Mouse (Mus musculus): ENCODE measurements around the gene Dnajb13. TPM values are rescaled to one million over a fixed set of nuclear protein-coding genes. Genes with fewer than 3 reads are reported as not detected.

Gene Dnajb13
- total and polyA plus RNA-seq, 2 experiments from 2014 or later: 3.2 to 4.3 TPM

- Histone ChIP-seq H3K4me1 (ENCODE audit: insufficient read depth, low read length) (no peaks in the 10 kb centered on the region), H3K27me3 (ENCODE audit: insufficient read depth, low read length) (no peaks in the 10 kb centered on the region), H3K4me2 (ENCODE audit: low read depth, low read length, poor library complexity, severe bottlenecking) (no peak overlapping the region), H3K27ac (ENCODE audit: low read depth, low read length) (no peak overlapping the region), H3K9me3 (ENCODE audit: low read length) (no peaks in the 10 kb centered on the region), H3K9ac (replicated peaks; ENCODE audit: low read length, poor library complexity, severe bottlenecking) (no peak overlapping the region), H3K4me3 (ENCODE audit: low read depth, low read length) (no peak overlapping the region), H3K36me3 (ENCODE audit: insufficient read depth, low read length) (no peaks in the 10 kb centered on the region)
- DNase-seq (ENCODE audit: low spot score) (no peak), ATAC-seq (ENCODE audit: low FRiP score) (no peak)
- TF ChIP-seq CTCF (IDR thresholded peaks at IDR 0.05): no peak
- WGBS: 86% methylated on average over 13 of the region's 13 CpGs
Measured at GRCm38 (mm10) chr7:100504740-100505487, 9.8 kb downstream of the Dnajb13 start.

- Histone ChIP-seq H3K4me2 (ENCODE audit: low read depth, low read length, poor library complexity, severe bottlenecking) (no peak overlapping the region), H3K36me3 (ENCODE audit: insufficient read depth, low read length) (no peaks in the 10 kb centered on the region), H3K27ac (ENCODE audit: low read depth, low read length) (no peak overlapping the region), H3K4me3 (ENCODE audit: low read depth, low read length) (no peak overlapping the region), H3K27me3 (ENCODE audit: insufficient read depth, low read length) (no peaks in the 10 kb centered on the region), H3K9me3 (ENCODE audit: low read length) (no peaks in the 10 kb centered on the region), H3K9ac (replicated peaks; ENCODE audit: low read length, poor library complexity, severe bottlenecking) (no peak overlapping the region), H3K4me1 (ENCODE audit: insufficient read depth, low read length) (no peaks in the 10 kb centered on the region)
- WGBS: 94% methylated on average over 5 of the region's 5 CpGs
- ATAC-seq (ENCODE audit: low FRiP score): no peak
- TF ChIP-seq CTCF (IDR thresholded peaks at IDR 0.05): no peak
- no peak for DNase-seq (ENCODE audit: low spot score)
Measured at GRCm38 (mm10) chr7:100503076-100503475, 11.7 kb downstream of the Dnajb13 start.

- Histone ChIP-seq H3K27me3 (ENCODE audit: insufficient read depth, low read length) (no peaks in the 10 kb centered on the region), H3K4me1 (ENCODE audit: insufficient read depth, low read length) (no peaks in the 10 kb centered on the region), H3K9me3 (ENCODE audit: low read length) (no peaks in the 10 kb centered on the region), H3K9ac (replicated peaks; ENCODE audit: low read length, poor library complexity, severe bottlenecking) (no peak overlapping the region), H3K4me3 (ENCODE audit: low read depth, low read length) (no peak overlapping the region), H3K4me2 (ENCODE audit: low read depth, low read length, poor library complexity, severe bottlenecking) (no peak overlapping the region), H3K36me3 (ENCODE audit: insufficient read depth, low read length) (0 out of 2 replicates have a peak, but pooled peaks cover 3% of the 10 kb centered on the region), H3K27ac (ENCODE audit: low read depth, low read length) (no peak overlapping the region)
- ATAC-seq (ENCODE audit: low FRiP score) (no peak), DNase-seq (ENCODE audit: low spot score) (no peak)
- TF ChIP-seq CTCF (IDR thresholded peaks at IDR 0.05): no peak
- 86% methylated on average over 7 of the region's 7 CpGs for WGBS
Measured at GRCm38 (mm10) chr7:100502374-100502922, 12.3 kb downstream of the Dnajb13 start.

DNA sequence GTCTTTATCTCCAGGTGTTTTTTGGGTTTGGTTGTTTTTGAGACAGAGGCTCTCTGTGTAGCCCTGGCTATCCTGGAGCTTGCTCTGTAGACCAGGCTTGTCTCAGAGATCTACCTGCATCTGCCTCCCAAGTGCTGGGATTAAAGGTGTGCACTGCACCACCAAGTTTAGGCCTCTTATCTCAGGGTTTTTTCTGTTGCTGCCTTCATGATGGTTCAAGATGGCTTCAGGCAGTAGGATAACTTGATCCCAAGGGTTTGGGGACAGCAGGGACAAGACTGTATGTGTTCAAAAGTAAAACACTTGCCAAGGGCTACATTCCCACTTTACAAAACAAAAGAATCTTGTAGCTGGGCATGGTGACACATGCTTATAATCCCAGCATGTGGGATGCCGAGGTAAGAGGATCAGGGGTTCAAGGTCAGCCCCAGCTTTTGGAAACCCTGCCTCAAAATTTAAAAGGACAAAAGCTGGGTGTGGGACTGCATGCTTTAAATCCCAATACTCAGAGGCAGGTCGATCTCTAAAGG, 12.9 kb downstream of the Dnajb13 start:
- 57% methylated on average over 2 of the region's 2 CpGs for WGBS
- 0 out of 2 replicates have a peak, but pooled peaks cover 3% of the 10 kb centered on the region for H3K36me3 ChIP-seq (ENCODE audit: insufficient read depth, low read length)
- no peaks in the 10 kb centered on the region for H3K4me1 ChIP-seq (ENCODE audit: insufficient read depth, low read length)
- ATAC-seq (ENCODE audit: low FRiP score) (no peak), DNase-seq (ENCODE audit: low spot score) (no peak)
- no peak for TF ChIP-seq CTCF (IDR thresholded peaks at IDR 0.05)
- H3K4me3 ChIP-seq (ENCODE audit: low read depth, low read length): no peak overlapping the region
- no peak overlapping the region for H3K4me2 ChIP-seq (ENCODE audit: low read depth, low read length, poor library complexity, severe bottlenecking)
- H3K27ac ChIP-seq (ENCODE audit: low read depth, low read length): no peak overlapping the region
- no peak overlapping the region for H3K9ac ChIP-seq (replicated peaks; ENCODE audit: low read length, poor library complexity, severe bottlenecking)
- no peaks in the 10 kb centered on the region for H3K27me3 ChIP-seq (ENCODE audit: insufficient read depth, low read length)
- H3K9me3 ChIP-seq (ENCODE audit: low read length): no peaks in the 10 kb centered on the region

DNA sequence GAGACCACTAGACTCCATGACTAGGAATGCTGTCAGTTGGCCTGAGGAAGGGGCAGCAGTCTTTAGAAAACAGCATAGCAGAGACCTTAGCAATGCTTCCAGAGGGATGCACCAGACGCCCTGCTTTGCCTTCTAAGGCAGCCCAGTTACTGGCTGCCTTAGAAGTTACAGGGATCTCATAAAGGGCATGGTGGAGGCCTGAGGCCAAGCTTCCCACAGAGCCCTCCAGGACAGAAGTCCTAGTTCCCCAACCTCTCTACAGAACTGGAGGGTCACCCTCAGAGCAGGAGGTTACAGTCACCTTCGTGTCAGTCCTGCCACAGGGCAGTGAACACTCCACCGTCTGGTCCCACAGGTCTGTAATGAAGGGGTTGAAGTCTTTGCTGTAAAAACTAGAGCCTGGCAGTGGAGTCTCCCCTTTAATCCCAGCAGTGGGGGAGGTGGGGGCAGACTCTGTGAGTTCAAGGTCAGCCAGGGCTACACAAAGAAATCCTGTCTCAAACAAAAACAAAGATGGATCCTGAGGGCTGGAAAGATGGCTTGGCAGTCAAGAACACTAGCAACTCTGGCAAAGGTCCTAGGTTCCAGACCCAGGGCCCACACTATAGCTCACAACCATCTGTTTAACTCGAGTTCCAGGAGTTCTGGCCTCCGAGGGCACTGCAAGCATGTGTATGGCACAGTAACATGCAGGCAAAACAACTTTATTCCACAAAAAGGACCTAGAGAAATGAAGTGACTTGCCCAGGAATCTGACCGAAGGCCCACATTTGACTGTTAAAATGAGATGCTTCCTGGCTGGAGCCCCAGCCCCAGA, 13.5 kb downstream of the Dnajb13 start:
- ATAC-seq (ENCODE audit: low FRiP score): no peak
- Histone ChIP-seq H3K9ac (replicated peaks; ENCODE audit: low read length, poor library complexity, severe bottlenecking) (no peak overlapping the region), H3K4me2 (ENCODE audit: low read depth, low read length, poor library complexity, severe bottlenecking) (no peak overlapping the region), H3K36me3 (ENCODE audit: insufficient read depth, low read length) (0 out of 2 replicates have a peak, but pooled peaks cover 3% of the 10 kb centered on the region), H3K27me3 (ENCODE audit: insufficient read depth, low read length) (no peaks in the 10 kb centered on the region), H3K9me3 (ENCODE audit: low read length) (no peaks in the 10 kb centered on the region), H3K4me1 (ENCODE audit: insufficient read depth, low read length) (0 out of 2 replicates have a peak, but pooled peaks cover under 1% of the 10 kb centered on the region), H3K27ac (ENCODE audit: low read depth, low read length) (no peak overlapping the region), H3K4me3 (ENCODE audit: low read depth, low read length) (no peak overlapping the region)
- no peak for DNase-seq (ENCODE audit: low spot score)
- no peak for TF ChIP-seq CTCF (IDR thresholded peaks at IDR 0.05)
- 80% methylated on average over 6 of the region's 6 CpGs for WGBS

Data from midbrain, postnatal 0 days (tissue).